Mouse (Mus musculus) embryonic facial prominence, embryonic 15.5 days (tissue): ENCODE measurements around the gene Ap2b1. TPM values are rescaled to one million over a fixed set of nuclear protein-coding genes. Genes with fewer than 3 reads are reported as not detected.
A peak's percentile ranks its signal among the peaks of the same experiment; 100 is the strongest.
"Not testable (repeated sequence)": the region's sequence is repeated elsewhere in the genome, so short reads cannot be mapped to it uniquely, and the experiment has no call there.

ENCODE experiments used
- ATAC-seq: fragments of 200-750 bp; cut with Nextera tagmentation; 2 replicates; pipeline ENCODE4 v1.8.0; 2017; ENCODE audit warnings: low read depth, moderate TSS enrichment; ENCODE audit not compliant: insufficient number of reproducible peaks, low FRiP score, low TSS enrichment
- H3K27ac ChIP-seq: fragments of 300-500 bp; sonication (generic); replicated peaks from 2 replicates; pipeline ENCODE4 v1.5.1; 2015; ENCODE audit warnings: mild to moderate bottlenecking, inconsistent platforms
- H3K27me3 ChIP-seq: fragments of 300-500 bp; sonication (generic); 2 replicates; pipeline ENCODE4 v1.6.1; 2015; ENCODE audit warnings: inconsistent platforms
- H3K36me3 ChIP-seq: fragments of 300-500 bp; sonication (generic); 2 replicates; pipeline ENCODE4 v1.6.1; 2015; ENCODE audit warnings: mild to moderate bottlenecking, inconsistent platforms
- H3K4me1 ChIP-seq: fragments of 300-500 bp; sonication (generic); 2 replicates; pipeline ENCODE4 v1.6.1; 2015; ENCODE audit warnings: inconsistent platforms
- H3K4me2 ChIP-seq: fragments of 300-500 bp; sonication (generic); replicated peaks from 2 replicates; pipeline ENCODE4 v1.6.1; 2015; ENCODE audit warnings: mild to moderate bottlenecking, inconsistent platforms
- H3K4me3 ChIP-seq: fragments of 300-500 bp; sonication (generic); replicated peaks from 2 replicates; pipeline ENCODE4 v1.5.1; 2015; ENCODE audit warnings: mild to moderate bottlenecking, inconsistent platforms
- H3K9ac ChIP-seq: fragments of 300-500 bp; sonication (generic); 2 replicates; pipeline ENCODE4 v1.6.1; 2015; ENCODE audit warnings: inconsistent platforms
- H3K9me3 ChIP-seq: fragments of 300-500 bp; sonication (generic); replicated peaks from 2 replicates; pipeline ENCODE4 v1.6.1; 2016; ENCODE audit warnings: inconsistent platforms
- WGBS: fragments of 180-500 bp; shearing (Covaris S2); methylation state at CpG from one replicate; pipeline ENCODE4 v1.1.7; 2015; 5-methylcytosine and 5-hydroxymethylcytosine counted together
- polyA plus RNA-seq: library from polyadenylated mRNA; unstranded; fragments of >200 nt; fragmentation: Nextera tagmentation; extraction: Ambion mirVana; gene quantifications from 2 replicates; pipeline ENCODE4 v1.2.1, GENCODE M21; 2015

Ap2b1 gene
- polyA plus RNA-seq, 1 experiment from 2014 or later, result 53.9 TPM

DNA sequence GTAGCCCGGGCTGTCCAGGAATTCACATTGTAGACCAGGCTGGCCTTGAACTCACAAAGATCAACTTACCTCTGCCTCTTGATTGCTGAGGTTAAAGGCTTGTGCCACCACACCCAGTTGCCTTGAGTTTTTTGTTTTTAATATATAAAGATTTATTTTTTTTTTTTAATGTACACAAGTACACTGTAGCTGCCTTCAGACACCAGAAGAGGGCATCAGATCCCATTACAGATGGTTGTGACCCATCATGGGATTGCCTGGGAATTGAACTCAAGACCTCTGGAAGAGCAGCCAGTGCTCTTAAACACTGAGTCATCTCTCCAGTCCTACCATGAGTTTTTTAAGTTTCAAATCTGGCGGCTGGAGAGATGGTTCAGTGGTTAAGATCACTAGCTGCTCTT is 2.6 kb downstream of the Ap2b1 start:
- H3K27me3 ChIP-seq, result no peaks in the 10 kb centered on the region
- peaks cover 29% of the 10 kb centered on the region for H3K4me1 ChIP-seq
- 65% methylated on average over 2 of the region's 2 CpGs for WGBS
- ATAC-seq, result no peak
- no peak overlapping the region for H3K27ac ChIP-seq
- H3K9ac ChIP-seq, result no peak overlapping the region
- H3K9me3 ChIP-seq, result no peaks in the 10 kb centered on the region
- no peak overlapping the region for H3K4me3 ChIP-seq
- peaks cover 9% of the 10 kb centered on the region; the same call in 1 of the 2 replicates for H3K36me3 ChIP-seq
- H3K4me2 ChIP-seq, result no peak overlapping the region

DNA sequence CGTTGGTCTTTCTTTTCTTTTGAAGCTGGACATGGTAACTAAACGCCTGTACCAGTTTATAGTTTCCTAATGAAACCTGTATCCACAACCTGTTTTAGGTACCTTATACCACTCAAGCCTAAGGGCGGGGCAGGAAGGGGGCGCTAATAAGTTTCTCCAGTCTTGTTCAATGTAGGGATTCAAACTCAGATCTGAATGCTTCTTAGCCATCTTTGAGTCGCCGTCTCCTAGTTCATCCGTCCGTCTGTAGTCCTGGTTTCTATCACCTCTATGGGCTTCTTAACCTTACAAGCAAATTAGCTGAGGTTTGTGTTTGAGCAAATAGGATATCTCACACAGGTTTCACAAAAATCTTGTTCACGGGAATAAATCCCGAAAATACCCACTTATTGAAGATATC is 3.3 kb downstream of the Ap2b1 start:
- H3K36me3 ChIP-seq, result peaks cover 5% of the 10 kb centered on the region; the same call in 1 of the 2 replicates
- H3K27ac ChIP-seq, result peak overlapping the region; percentile 94
- no peak for ATAC-seq
- peak overlapping the region; percentile 90; the same call in 1 of the 2 replicates for H3K9ac ChIP-seq
- no peaks in the 10 kb centered on the region for H3K27me3 ChIP-seq
- H3K4me1 ChIP-seq, result peaks cover 28% of the 10 kb centered on the region
- 5% methylated on average over 10 of the region's 10 CpGs for WGBS
- H3K9me3 ChIP-seq, result no peaks in the 10 kb centered on the region
- peak overlapping the region; percentile 95 for H3K4me3 ChIP-seq
- H3K4me2 ChIP-seq, result peak overlapping the region; percentile 61

DNA sequence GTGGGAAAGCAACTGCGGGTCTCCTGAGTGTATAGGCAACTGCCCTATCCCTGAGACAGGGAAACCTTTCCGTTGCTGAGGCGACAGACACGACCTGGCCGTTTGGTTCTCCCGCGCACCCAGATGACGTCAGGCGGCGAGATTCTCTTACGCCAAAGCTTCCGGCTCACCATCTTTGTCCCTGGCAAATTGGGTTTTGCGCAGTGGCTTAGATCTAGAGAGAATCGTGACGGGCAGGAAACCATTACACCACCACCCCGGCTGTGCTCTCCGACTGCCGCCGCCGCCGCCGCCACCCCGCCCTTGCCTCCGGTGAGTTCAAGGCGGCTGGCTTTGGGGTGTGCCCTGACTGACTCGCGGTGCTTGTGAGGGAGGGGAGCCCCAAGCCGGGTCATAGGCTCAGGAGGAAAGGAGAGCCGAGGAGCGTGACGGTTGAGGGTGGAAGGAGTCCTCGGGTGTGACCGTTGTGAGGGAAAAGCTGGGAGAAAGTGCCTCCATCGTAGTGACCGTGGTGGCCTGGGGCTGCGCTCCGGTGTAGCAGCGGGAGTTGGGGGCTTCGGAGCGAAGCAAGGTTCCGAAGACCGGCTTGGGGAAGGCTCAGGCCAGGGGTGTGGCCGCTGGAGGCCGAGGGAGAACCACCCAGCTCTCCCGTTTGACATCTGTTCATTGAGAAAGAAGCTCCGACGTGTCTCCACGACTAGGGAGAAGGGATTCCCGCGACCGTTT is 3.9 kb downstream of the Ap2b1 start, which contains the start of gene Pex12:
Gene Pex12 (minus strand): TSS at position 61 of the 726 bp plus-strand sequence.
- Histone ChIP-seq H3K27ac (peak within 1 kb of the TSS; percentile 94), H3K9ac (peak within 1 kb of the TSS; percentile 90), H3K36me3 (no peaks in the 10 kb centered on the region; the same call in 1 of the 2 replicates), H3K4me1 (peaks cover 23% of the 10 kb centered on the region), H3K4me3 (peak within 1 kb of the TSS; percentile 95), H3K27me3 (no peaks in the 10 kb centered on the region), H3K4me2 (peak within 1 kb of the TSS; percentile 61), H3K9me3 (no peaks in the 10 kb centered on the region)
- WGBS, result under 1% methylated on average over 51 of the region's 51 CpGs
- peak; percentile 75 for ATAC-seq

DNA sequence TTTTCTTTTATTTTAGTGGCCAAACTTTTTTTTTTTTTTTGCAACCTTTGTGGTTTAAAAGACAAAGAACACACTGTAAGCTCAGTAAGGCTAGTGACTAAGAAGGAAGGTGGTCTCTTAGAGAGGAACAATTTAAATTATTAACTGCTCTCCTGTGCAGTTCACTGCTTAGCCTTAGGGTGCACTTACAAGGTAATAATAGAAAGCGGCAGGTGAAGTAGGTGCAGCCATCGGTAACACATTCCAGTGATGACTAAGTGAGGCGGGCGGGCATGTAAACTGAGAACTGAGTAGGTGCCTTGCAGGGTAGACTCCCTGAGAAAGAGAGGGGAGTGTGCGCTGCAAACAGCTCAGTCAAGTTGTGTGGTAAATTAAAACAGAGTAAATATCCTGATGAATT is 4.9 kb downstream of the Ap2b1 start:
- Histone ChIP-seq H3K9me3 (no peaks in the 10 kb centered on the region), H3K4me3 (peak overlapping the region; percentile 95), H3K9ac (no peak overlapping the region), H3K4me2 (peak overlapping the region; percentile 61), H3K27ac (no peak overlapping the region), H3K4me1 (peaks cover 17% of the 10 kb centered on the region), H3K27me3 (no peaks in the 10 kb centered on the region), H3K36me3 (peaks cover 8% of the 10 kb centered on the region; the same call in 1 of the 2 replicates)
- no peak for ATAC-seq
- WGBS, result 26% methylated on average over 5 of the region's 5 CpGs

DNA sequence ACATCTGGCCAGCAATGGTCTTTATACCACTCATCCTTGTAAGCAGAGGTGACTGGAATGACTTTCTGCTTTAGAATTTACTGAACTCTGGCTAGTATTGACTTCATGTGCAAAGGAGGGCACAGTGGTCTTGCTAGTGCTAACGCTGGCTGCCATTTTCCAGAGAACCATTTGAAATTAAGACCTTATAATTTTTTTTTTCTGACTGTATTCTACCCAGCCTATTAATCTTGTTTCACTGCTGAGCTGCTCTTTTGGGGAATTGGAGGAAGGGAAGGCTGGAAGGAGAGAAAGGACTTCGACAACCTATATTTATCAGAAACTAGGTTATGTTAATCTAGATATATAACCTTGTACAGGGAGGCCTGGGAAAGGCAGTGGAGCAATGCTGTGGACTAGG is 5.7 kb downstream of the Ap2b1 start:
- H3K4me2 ChIP-seq, result no peak overlapping the region
- WGBS, result 89% methylated on average over 2 of the region's 2 CpGs
- H3K9me3 ChIP-seq, result no peaks in the 10 kb centered on the region
- H3K4me1 ChIP-seq, result peaks cover 17% of the 10 kb centered on the region
- no peak overlapping the region for H3K27ac ChIP-seq
- no peak for ATAC-seq
- no peak overlapping the region for H3K9ac ChIP-seq
- H3K4me3 ChIP-seq, result 0 out of 2 replicates have a peak overlapping the region, but pooled peaks have one; percentile 95
- no peaks in the 10 kb centered on the region for H3K27me3 ChIP-seq
- peaks cover 12% of the 10 kb centered on the region; the same call in 1 of the 2 replicates for H3K36me3 ChIP-seq

DNA sequence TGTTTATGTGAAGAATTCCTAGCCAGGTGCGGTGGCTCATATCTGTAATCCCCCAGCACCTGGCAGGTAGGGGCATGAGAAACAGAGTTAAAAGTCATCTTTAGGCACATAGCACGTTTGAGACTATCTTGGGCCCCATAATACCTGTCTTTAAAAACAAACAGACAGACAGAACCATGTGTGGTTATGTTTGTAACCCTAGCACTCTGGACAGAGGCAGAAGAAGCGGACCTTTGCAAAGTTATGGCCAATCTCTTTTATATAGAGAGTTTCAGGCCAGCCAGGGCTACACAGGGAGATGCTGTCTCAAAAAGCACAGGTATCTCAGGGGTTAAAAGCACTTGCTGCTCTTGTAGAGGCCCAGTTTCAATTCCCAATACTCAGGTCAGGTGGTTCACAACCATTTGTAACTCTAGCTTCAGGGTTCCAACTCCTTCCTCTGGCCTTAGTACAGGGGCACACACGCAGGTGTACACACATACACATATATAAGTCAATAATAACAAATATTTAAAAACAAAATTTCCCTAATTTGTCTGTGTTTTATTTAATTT is 8.0 kb downstream of the Ap2b1 start:
- H3K27me3 ChIP-seq, result no peaks in the 10 kb centered on the region
- no peak for ATAC-seq
- WGBS, result 70% methylated on average over 4 of the region's 4 CpGs

DNA sequence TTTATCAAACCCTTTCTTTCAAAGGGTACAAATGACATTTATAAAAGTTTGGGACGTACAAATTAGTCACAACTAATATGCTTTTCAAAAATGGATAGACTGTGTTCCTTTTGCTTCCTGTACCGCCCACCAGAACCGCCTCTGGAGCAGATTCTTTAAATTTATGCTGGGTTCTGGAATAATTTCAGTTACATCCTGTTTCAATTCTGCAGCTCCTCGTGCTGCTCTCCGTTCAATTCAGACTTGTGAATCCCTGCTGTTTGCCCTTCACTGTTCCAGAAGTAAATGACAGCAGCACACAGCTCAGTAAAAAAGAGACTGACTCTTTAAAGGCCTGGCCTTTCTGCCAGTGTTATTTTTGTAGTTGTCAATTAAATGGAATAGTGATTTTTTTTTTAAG is 13.6 kb downstream of the Ap2b1 start:
- H3K36me3 ChIP-seq, result peaks cover 26% of the 10 kb centered on the region
- no peak overlapping the region for H3K9ac ChIP-seq
- H3K4me1 ChIP-seq, result no peaks in the 10 kb centered on the region
- ATAC-seq, result no peak
- 53% methylated on average over 5 of the region's 5 CpGs for WGBS
- H3K27me3 ChIP-seq, result no peaks in the 10 kb centered on the region
- H3K27ac ChIP-seq, result no peak overlapping the region
- no peaks in the 10 kb centered on the region for H3K9me3 ChIP-seq
- H3K4me2 ChIP-seq, result no peak overlapping the region
- H3K4me3 ChIP-seq, result no peak overlapping the region

More for the DNA sequence above, 8.0 kb downstream of the Ap2b1 start:
- Histone ChIP-seq H3K9me3 (no peaks in the 10 kb centered on the region), H3K9ac (no peak overlapping the region), H3K4me2 (no peak overlapping the region), H3K4me3 (no peak overlapping the region), H3K36me3 (peaks cover 16% of the 10 kb centered on the region), H3K4me1 (peaks cover 17% of the 10 kb centered on the region), H3K27ac (no peak overlapping the region)

DNA sequence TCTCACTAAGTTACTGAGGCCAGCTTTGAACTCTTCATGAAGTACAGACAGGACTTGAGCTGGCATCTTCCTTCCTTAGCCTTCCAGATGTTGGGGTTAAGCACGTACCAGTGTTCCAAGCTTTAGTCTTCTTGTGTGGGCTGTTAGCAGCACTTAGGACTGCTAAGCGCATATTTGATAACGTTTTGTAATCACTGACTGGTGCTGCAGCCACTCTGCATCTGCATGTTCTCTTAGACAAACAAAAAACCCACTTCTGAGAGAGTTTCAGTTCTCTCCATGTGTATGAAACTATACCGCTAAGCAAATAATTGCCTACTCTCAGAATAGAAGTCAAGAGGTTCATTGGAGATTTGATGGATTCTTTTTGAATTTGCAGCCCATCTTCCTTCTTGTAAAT is 20.2 kb downstream of the Ap2b1 start:
- Histone ChIP-seq H3K27ac (no peak overlapping the region), H3K4me1 (no peaks in the 10 kb centered on the region), H3K9ac (no peak overlapping the region), H3K27me3 (no peaks in the 10 kb centered on the region), H3K4me2 (no peak overlapping the region), H3K9me3 (no peaks in the 10 kb centered on the region), H3K36me3 (peaks cover 58% of the 10 kb centered on the region), H3K4me3 (no peak overlapping the region)
- ATAC-seq, result no peak
- WGBS, result 79% methylated on average over 4 of the region's 4 CpGs

DNA sequence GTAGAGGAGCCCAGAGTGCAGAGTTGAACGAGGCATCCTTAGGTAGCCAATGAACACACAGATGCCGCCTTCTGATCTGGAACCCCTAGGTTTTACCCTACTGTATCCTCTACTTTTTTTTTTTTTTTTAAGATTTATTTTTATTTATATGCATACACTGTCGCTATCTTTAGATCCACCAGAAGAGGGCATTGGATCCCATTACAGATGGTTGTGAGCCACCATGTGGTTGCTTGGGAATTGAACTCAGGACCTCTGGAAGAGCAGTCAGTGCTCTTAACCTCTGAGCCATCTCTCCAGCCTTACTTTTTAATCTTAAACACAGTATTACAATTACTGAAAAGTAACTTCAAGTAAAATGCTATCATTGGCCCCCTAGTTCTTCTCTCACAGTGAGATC is 27.9 kb downstream of the Ap2b1 start:
- not testable (repeated sequence) for H3K4me2 ChIP-seq, H3K27me3 ChIP-seq, H3K27ac ChIP-seq, H3K9ac ChIP-seq, H3K4me1 ChIP-seq, ATAC-seq, H3K4me3 ChIP-seq, H3K9me3 ChIP-seq
- H3K36me3 ChIP-seq, result peaks cover 67% of the 10 kb centered on the region
- WGBS, result 89% methylated on average over 3 of the region's 3 CpGs

DNA sequence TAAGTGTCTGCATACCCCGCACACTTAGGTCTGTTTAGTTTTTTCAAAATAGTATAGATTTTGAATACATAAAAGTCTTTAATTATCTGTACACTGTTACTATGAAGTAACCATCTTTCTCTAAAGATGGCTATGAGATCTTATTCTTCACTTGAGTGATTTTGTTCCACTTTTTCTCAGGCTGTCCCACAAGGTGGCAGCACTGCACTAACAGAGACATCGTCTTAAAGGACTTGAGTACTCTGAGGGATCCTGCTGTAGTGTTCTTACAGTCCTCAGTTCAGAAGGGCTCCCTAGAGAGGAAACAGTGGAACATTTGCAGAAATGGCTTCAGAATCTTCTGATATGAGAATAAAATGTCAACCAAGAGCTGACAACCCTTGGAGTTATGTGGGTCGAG is 28.6 kb downstream of the Ap2b1 start:
- ATAC-seq, result no peak
- H3K4me3 ChIP-seq, result no peak overlapping the region
- no peak overlapping the region for H3K27ac ChIP-seq
- no peaks in the 10 kb centered on the region for H3K9me3 ChIP-seq
- H3K27me3 ChIP-seq, result no peaks in the 10 kb centered on the region
- H3K4me1 ChIP-seq, result no peaks in the 10 kb centered on the region
- peaks cover 61% of the 10 kb centered on the region for H3K36me3 ChIP-seq
- 65% methylated on average over 3 of the region's 3 CpGs for WGBS
- no peak overlapping the region for H3K9ac ChIP-seq
- no peak overlapping the region for H3K4me2 ChIP-seq

DNA sequence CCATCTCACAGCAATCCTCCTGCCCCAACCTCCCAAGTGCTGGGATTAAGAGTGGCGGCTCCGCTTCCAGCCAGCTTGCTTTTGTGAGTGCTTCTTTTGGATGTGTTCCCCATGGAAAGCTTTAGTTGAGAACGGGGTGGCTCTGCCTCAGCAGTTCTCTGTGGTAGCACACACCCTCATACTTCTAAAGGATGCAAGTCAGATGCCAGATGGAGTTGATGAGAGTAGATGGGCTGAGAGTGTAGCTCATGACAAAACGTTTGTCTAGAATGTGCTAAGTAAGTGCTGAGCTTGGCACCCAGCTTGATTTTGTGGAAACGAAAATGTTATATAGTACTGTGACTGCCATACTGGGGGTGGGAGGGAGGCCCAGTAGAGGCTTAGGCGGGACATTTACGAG is 37.0 kb downstream of the Ap2b1 start:
- no peak for ATAC-seq
- no peak overlapping the region for H3K4me2 ChIP-seq
- no peaks in the 10 kb centered on the region for H3K27me3 ChIP-seq
- no peak overlapping the region for H3K4me3 ChIP-seq
- H3K9ac ChIP-seq, result no peak overlapping the region
- H3K36me3 ChIP-seq, result peaks cover 64% of the 10 kb centered on the region
- no peak overlapping the region for H3K27ac ChIP-seq
- H3K9me3 ChIP-seq, result no peaks in the 10 kb centered on the region
- 91% methylated on average over 7 of the region's 7 CpGs for WGBS
- no peaks in the 10 kb centered on the region for H3K4me1 ChIP-seq
